Mouse (Mus musculus) urinary bladder, adult 2 months (tissue): Measurements from ENCODE around the gene Stxbp5. TPM values are rescaled to one million over a fixed set of nuclear protein-coding genes. Genes with fewer than 3 reads are reported as not detected.

Experiments
- DNase-seq: peaks from one replicate; pipeline ENCODE4 v3.0.0; 2022; ENCODE audit warnings: low spot score
- polyA plus RNA-seq: library from polyadenylated mRNA; depleted of rRNA; stranded (reverse); fragments of >200 nt; gene quantifications from 2 replicates; pipeline ENCODE4 v1.2.3, GENCODE M21; 2012

The Stxbp5 gene
- polyA plus RNA-seq, 1 experiment = 16.8 TPM

DNA sequence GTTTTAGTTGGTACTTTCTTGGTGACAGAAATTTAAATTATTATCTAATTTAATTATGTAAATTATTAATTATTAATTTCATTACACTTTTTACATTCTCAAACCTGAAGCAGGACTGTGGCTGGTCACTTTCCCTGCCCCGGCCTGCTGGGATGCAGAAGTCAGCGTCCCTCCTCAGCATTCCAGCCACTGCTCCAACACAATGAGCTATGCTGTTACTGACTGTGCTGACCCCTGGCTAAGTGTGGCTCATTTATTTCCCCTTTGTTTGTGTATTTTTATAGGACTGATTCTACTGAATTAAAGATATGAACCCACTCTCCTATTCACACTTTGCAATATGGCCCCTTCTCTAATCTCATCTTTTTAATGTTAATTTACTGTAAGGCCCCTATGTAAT lies 43.0 kb downstream of the Stxbp5 start:
- DNase-seq = no peak

DNA sequence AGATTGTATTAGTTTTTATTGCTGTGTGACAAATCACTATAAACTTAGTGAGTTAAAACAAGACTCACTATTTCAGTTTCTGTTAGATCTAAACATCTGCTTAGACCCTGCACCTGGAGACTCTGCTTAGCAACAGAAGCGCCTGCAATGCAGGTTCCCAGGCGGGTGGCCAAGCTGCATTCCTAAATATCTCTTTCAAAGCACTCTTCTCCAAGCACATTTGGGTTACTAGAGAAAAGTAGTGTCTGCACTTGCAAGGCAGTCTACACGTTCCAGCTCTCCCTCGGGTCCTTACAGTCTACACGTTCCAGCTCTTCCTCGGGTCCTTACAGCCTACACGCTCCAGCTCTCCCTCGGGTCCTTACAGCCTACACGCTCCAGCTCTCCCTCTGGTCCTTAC lies 44.1 kb downstream of the Stxbp5 start:
- no peak for DNase-seq

DNA sequence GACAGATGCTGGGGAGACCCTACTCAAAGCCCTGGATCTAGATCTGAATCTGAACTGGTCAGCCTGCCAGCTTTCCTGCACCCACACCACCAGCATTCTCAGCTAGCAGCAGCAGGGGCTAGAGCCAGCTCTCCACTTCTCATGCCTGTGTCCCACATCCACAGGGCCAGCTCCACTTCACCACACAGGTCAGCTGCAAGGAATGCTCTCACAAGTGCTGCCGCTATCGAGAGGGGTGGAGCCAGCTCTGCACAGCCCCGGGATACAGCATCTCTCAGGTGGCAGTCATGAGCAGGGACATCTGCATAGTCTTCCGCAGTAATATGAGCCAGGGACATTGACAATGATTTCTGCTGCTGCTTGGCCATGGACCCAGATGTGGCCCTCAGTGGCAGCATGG lies 54.5 kb downstream of the Stxbp5 start:
- DNase-seq = no peak

DNA sequence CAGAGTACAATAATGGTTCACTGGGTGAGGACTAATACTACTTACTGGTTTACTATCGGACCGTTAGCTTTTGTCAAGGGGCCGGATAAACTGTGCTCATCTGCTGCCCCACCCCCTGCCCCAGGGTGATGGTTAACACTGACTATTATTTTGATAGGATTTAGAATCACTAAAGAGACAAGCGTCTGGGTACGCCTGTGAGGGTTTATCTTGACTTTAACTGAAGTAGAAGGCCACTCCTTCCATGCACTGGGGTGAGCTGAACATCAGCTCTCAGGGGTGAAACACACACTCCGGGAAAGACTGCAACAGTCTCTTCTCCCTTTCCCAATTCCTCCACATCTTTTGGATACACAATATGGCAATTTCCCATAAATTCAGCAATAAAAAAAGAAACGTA lies 61.5 kb downstream of the Stxbp5 start:
- DNase-seq = no peak

DNA sequence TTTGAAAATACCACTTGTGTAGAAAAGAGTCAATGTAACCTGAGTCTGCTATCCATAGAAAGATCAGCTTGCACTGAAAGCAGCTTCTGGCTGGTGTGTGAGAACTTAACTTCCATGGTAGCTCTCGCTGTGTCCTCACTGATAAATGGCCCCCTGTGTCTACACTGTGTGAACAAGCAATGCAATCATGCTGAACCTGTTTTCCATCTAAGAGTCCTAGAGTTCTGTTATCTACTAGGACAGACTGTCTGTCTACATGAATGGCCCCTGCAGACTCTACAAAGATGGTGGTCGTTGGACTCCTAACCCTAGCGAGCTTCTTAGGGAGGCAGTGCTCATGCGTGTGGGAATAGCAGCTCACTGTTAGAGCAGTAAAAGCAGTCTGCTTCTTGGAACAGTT lies 65.9 kb downstream of the Stxbp5 start:
- DNase-seq = no peak

DNA sequence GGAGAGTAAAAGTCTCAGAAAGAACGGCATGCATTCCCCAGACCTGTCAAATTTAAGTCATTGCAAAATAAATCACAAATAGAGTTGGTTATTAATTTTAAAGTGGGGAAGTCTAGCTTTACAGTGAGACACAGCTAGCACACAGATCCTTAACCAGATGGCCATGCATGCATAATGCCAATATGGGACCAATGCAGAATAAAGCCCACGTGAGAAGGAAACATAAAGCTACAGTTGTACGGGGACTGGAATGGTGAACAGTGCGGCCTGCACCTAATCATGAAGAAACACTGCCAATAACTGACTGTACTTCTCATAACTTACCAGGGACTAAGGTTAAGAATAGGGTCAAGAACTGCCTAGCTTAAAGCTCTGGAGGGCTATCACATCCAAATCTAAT lies 67.9 kb downstream of the Stxbp5 start:
- no peak for DNase-seq

DNA sequence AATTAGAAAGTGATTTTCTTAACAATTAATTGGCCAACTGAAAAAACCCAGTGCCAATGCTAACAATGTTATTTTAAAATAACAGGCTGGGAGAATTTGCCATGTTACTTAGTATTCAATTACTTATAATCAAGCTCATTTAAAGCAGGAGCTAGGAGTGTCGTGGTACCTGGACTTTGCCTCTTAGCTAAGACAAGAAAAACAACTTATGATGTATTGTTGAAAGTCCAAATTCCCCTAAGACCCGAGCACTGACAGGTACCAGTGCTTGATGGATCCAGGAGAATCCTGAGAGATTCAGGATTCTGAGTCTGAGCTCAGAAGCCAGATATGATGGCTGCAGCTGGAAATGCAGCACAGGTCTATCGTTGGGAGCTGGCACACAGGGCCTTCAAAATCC lies 71.1 kb downstream of the Stxbp5 start:
- DNase-seq = no peak

DNA sequence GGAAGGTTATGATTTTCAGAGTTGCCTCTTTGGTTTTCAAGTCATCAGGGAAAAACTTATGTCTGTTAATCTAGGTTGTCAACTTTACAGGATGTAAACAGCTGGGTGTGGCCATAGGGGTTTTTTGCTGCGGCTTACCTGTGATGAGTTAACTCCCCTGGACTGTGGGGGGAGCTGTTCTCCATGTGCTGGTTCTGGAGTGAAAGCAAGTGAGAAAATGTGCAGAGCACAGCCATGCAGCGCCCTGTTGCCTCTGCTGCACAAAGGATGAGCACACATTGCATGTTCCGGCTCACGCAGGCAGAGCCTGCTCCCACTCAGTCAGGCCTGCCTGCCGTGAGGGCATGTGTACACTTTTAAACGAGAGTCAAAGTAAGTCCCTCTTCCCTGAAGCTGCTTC lies 79.6 kb downstream of the Stxbp5 start:
- DNase-seq = no peak

DNA sequence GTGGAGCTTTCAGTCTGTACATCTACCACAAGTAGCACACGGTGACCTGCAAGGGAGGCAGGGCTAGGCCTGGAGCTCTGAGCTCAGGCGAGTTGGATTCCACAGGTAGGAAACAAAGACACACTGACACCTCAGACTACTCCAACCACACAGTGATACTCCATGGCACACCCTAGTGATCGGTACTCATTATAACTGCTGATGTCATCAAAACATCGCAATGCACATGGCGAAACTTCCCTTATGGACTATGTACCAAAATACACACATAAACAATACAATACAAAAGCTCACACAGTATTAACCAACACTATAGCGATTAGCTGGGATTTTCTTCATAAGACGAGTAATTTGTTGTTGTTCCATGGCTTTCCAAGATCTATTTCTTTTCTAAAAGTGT lies 82.3 kb downstream of the Stxbp5 start:
- DNase-seq = no peak

DNA sequence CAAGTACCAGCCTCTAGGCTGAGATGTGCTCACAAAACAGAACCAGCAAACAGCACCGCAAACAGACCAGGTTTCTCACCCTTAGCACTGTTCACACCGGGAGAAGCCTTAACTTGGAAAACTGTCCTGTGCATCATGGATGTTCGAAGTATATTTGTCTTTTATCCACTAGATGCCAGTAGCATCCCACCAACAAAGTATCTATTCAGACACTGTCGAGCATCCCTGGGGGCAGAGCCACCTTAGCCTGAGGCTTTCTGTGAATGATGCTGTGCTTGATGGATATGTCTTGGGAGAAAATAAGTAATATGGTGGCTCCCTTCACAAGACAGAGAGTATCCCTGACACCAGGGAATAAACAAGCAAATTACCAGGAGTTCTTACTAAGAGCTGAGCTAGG lies 87.0 kb downstream of the Stxbp5 start:
- no peak for DNase-seq

DNA sequence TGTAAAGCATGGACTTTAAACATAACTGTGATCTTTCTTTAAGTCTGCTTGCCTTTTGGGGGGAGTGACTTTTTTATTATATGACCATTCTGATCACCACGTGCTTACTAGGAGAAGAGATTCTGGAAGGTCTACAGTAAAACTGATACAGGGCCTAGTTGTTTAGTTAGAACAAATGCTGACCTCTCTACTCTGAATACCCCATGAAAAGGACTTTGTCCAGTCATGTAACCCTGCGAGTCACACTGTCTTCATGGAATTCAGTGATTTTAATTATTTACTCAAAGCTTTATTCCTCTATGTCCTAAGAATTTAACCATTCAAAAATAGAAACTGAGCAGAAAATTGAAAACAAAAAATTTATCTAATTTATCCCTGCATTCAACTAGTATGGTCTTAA lies 93.3 kb downstream of the Stxbp5 start:
- no peak for DNase-seq

DNA sequence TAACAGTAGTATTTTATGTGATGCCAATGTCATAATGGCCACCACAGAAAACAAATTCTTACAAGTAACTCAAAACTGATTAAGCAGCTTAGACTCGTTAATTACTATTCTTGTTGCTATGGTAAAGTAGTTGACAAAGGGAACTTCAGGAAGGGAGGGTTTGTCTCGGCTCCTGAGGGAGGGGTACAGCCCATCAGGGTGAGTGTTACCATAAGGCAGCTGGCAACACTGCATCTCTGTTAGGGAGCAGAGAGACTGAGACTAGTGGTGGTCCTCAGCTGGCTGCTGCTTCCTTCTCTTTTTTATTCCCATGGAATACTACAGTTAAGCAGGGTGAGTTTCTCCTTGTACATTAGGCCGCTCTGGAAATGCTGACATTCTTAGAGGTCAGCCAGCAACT lies 95.5 kb downstream of the Stxbp5 start:
- DNase-seq = no peak

DNA sequence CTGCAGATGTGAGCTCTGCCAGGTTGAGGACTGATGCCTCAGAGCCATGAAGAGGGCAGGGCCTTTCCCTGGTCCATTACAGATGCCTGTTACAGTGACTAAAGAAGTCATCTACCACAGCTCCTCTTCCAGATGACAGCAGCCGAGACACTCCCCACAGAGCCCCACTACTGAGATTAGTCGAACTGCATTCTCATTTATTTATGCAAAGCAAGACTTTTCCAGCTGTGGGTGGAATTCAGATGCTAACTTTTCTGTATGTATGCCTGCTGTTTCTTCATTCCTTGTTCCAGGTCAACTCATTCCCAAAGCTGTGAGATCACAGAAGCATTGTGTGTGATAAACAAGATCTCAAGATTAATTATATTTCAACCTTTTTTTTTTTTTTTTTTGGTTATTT lies 97.8 kb downstream of the Stxbp5 start:
- DNase-seq = no peak

DNA sequence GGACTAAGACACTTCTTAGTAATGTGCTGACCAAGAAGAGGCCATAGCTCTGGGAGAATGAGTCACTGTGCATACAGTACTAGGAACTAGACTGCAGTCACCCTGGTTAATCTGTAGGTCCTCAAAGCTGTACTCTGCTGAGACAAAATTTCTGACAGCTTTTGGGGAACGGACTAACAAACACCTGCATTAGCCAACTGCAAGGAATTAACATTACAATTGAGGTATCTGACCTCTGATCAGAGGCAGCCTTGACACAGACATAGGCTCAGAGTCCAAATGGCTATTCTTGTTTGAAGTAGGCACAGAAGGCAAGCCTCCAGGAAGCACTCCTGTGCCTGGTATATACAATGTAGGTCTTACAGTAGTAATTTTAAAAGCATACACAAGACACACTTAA lies 99.3 kb downstream of the Stxbp5 start:
- DNase-seq = no peak

DNA sequence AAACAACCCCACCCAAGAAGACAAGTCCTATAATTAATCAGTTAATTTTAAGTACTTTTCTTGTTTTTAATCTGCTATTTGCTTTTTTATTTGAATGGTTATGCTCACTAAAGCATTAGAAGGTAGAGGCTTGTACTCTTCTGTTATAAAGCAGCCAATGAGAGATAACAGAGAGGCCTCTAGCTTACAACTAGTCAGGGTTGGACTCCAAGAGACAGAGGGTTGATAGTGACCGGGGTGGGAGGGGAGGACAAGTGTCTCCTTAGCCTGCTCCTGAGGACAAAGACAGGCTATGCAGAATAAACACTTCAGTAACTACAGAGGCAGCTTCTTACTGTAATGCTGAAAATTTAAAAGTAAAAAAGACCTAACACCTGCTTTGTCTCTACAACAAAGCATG lies 101.8 kb downstream of the Stxbp5 start:
- DNase-seq = no peak

DNA sequence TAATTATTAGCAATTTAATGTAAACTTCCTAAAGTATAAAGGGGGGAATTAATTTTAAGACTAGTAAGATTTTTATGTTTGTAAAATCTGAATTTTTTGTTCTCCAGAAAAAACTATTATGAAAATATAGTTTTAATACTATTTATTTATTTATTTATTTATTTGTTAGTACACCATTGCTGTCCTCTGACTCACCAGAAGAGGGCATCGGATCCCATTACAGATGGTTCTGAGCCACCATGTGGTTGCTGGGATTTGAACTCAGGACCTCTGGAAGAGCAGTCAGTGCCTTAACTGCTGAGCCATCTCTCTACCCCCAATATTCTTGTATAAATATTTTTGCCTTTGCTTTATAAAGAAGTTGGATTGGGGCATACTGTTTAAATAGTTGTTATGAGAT lies 104.5 kb downstream of the Stxbp5 start:
- no peak for DNase-seq

DNA sequence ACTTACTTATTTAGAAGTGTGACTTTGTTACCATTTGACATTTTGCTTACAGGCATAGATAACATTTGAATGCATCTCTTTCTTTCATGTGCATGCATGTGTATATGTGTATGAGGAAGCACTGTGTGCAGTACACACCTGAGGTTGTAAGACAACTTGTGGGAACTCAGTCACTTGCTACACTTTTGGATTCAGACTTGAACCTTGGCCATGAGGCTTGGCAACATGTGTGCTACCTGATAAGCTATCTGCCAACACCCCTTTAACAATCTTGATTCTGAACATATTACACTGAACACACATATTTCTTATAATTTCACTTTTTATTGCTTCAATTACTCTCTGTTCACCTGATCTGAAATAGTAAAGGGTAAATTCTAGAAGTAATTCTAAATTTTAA lies 106.5 kb downstream of the Stxbp5 start:
- no peak for DNase-seq

DNA sequence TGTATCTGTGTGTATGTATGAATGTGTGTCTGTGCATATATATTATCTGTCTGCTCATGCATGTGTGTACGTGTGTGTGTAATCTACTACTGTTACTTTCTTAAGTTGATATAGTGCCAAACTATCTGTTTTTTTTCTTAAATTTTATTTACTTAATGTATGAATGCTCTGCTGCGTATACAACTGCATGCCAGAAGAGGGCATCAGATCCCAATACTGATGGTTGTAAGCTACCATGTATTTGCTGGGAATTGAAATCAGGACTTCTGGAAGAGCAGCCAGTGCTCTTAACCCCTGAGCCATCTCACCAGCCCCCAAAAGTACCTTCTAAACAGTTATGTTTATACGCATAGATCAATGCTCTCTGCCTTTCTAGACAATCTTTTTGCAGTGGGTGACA lies 109.9 kb downstream of the Stxbp5 start:
- no peak for DNase-seq

DNA sequence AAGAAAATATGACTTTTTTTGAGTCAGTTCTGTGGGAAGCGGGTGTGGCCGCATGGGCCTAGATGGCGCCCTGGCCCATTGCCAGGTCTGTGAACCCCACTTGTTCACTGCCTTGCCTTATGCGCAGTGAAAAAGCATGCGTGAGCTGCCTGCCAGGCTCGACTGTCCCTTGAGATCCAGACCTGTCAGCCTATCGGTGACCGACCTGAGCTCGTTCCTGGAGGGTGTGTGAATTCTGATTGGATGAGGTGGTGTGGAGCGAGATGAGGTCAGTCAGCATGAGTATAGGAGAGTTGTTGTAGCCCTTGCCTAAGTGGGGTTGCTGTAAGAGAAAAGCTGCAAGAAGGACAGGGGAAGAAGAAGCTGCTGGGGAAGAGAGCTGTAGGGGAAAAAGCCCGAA lies 114.4 kb downstream of the Stxbp5 start:
- no peak for DNase-seq

DNA sequence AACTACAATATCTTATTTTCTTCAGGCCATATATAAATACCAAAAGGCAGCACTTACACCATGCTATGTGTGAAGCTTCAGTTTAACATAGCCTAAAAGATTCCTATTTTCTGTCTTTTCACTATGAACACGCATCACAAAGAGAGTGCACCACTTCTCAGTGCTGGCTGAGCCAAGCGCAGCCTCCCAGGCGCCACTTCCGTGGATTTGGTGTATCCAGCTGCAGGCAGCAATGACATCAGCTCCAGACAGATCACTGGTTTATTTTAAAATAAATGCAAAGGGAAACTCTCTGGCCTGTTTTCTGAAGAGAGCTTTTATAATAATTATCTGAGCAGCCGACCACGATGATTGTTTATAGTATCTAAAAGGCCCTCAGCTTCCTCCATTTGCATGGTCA lies 115.2 kb downstream of the Stxbp5 start:
- no peak for DNase-seq

DNA sequence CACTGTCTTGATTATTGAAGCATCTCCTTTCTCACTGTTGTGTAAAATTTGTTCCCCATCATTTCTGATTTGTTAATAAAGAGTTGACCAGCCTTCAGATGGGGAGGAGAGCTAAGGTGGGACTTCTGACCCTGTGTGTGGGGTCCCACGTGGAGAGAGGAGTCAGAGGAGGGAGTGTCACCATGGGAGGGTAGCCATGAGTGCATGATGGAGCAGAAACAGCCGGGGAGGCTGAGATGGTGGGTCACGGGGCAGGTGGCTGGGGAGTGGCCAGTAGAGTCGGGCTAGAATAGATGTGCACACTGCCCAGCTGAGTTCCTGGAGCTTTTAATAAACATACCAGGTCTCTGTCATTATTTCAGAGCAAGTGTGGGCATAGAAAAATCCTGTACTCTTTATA lies 121.0 kb downstream of the Stxbp5 start:
- no peak for DNase-seq

DNA sequence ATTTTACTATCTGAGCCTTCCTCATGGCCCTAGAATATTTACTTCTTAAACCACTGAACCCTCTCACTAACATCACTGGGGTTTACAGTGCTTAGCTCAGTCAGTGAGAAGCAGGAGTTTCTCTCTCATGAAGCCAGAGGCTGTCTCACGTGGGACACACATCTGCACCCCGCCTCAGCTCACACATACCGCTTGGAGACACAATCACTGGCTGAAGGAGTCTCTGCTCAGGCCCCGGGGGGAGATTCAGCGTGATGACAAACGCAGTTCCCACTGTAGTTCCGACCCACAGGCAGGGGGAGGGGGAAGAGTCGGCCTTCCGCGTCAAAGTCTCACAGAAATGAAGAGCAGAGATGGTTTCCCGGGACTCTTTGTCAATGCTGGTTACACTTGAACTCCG lies 130.6 kb downstream of the Stxbp5 start:
- no peak for DNase-seq

DNA sequence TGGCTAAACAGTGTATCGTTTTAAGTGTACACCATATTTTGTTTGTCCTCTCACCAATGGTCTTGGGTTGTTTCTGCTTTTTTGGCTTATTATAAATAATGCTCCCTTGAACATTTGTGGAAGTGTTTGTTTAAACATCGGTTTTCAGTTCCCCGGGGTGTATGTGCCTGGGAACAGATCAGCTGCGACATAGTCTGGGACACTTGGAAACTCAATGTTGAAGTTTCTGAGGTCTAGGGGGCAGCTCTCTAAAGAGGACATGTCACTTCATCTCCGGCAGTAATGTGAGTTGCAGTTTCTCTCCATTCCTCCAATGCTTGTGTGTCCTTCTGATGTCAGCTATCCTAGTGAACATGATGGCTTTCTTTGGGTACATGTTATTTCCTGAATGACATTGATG lies 137.0 kb downstream of the Stxbp5 start:
- DNase-seq = no peak

DNA sequence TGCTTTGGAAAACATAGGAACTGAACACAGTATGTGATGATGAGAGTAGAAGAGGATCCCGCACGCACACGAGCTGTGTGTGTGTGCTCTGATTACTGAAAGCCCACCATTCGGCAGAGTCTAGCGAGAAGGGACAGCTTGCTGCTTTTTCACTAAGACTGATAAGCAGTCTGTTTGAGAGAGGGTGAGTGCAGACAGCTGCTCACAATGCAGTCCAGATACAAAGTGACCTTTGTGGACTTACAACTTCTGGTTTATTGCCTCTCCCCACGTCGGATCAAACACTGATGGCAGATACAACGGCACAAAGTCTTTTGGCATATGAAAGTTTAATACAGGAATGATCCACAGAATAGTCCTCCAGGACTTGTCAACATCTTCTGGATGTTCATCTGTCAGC lies 140.6 kb downstream of the Stxbp5 start:
- DNase-seq = no peak

DNA sequence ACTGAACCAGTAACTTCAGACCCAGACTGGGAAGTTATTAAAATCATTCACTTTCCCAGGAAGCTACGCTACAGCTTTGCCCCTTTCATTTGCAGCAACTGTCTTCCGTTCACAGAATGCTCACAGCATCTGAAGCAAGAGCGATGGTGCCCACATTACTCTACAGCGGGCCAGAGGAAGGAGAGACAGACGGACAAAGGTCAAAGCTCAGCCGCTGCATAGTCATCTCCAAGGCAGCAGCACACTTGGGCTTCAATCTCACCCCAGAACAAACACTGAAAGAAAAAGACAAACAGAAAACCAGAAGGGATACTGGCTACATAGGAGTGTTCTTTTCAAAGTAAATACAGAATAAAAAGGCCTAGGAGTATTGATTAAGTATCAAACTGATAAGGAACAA lies 144.3 kb downstream of the Stxbp5 start:
- DNase-seq = no peak
